8 mouse cellular contexts compared by ENCODE assay signal in the genomic region with DNA sequence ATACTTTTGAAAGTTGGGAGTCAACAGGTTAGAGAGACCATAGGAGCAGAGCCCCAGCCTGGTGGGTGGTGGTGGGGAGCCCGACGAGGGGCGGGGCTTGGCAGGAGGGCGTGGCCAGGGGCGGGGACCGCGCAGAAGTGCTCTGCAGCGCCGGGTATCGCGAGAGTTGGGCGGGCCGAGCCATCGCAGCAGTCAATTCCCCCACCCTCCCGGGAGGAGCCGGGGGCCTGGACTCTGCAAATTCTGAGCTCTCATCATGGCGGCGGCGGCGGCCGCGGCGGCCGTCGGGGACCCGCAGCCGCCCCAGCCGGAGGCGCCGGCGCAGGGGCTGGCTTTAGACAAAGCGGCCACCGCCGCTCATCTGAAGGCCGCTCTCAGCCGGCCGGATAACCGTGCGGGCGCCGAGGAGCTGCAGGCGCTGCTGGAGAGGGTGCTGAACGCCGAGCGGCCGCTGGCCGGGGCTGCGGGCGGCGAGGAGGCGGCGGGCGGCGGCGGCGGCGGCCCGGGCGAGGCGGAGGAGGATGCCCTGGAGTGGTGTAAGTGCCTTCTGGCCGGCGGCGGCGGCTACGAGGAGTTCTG. TPM values are rescaled to one million over a fixed set of nuclear protein-coding genes. Genes with fewer than 3 reads are reported as not detected.
DNase-seq lines count a peak whose midpoint lies in the region; ATAC-seq lines count a peak whose summit lies in the region.

Ubr3 (plus strand) TSS at position 208 of the 579 bp plus-strand sequence.

- H3K9me3 ChIP-seq in lung, embryonic 16.5 days (ENCODE audit: control insufficient read depth, low read length): no peaks in the 10 kb centered on the region

- peak within 1 kb of the TSS; percentile 99 for H3K4me3 ChIP-seq in lung, embryonic 16.5 days (ENCODE audit: low read length)

- ATAC-seq in hematopoietic stem cell, adult 5-6 weeks (replicated peaks in 1 of 2; ENCODE audit: insufficient read depth in 1 of 2, low FRiP score in 2 of 2, low TSS enrichment in 1 of 2, low read depth in 1 of 2, poor library complexity in 2 of 2, severe bottlenecking in 2 of 2): peak; percentile 97 to 98
- peak; percentile 99 for ATAC-seq in lung, embryonic 16.5 days (ENCODE audit: low read depth)

- H3K4me2 ChIP-seq in lung, embryonic 16.5 days (ENCODE audit: low read depth, low read length): peak within 1 kb of the TSS; percentile 81

- peak within 1 kb of the TSS; percentile 89 for H3K27ac ChIP-seq in lung, embryonic 16.5 days (ENCODE audit: low read length)

- no peaks in the 10 kb centered on the region for H3K36me3 ChIP-seq in lung, embryonic 16.5 days (ENCODE audit: control insufficient read depth, insufficient read depth, low read length)

- under 1% methylated on average over 36 of the region's 65 CpGs for WGBS in lung, embryonic 16.5 days

- peaks cover 5% of the 10 kb centered on the region for H3K4me1 ChIP-seq in lung, embryonic 16.5 days (replicated peaks; ENCODE audit: control insufficient read depth, insufficient read depth, low read length)

- no peaks in the 10 kb centered on the region for H3K27me3 ChIP-seq in lung, embryonic 16.5 days (ENCODE audit: control insufficient read depth, insufficient read depth, low read depth, low read length)

- H3K9ac ChIP-seq in lung, embryonic 16.5 days (ENCODE audit: low read length): peak within 1 kb of the TSS; percentile 99

- peak; percentile 73 for DNase-seq in MEL-GATA-1-ER (ENCODE audit: extremely low read depth, low read depth)
- DNase-seq in cerebellum, adult 8-10 months: peak; percentile 95
- DNase-seq in forelimb bud, embryonic 11.5 days (ENCODE audit: low read depth, low spot score): peak; percentile 95
- DNase-seq in layer of hippocampus, adult 9-10 months (ENCODE audit: low spot score): peak; percentile 85
- DNase-seq in ovary, postnatal 10 days (ENCODE audit: low spot score): peak; percentile 91
- peak; percentile 97 to 100 for DNase-seq in thymus, postnatal 10 days (ENCODE audit: low spot score in 2 of 2)

RNA-seq across cellular contexts. Expression of gene Ubr3, which starts in this region (rescaled TPM):
- 55.3 and 62.1 TPM in 2 replicates for total RNA-seq in hematopoietic stem cell, adult 5-6 weeks (2017)
- polyA plus RNA-seq in lung, embryonic 16.5 days (2015; fragmentation: Nextera tagmentation; extraction: Ambion mirVana): 10.4 and 12.7 TPM in 2 replicates

Comparison
In these comparisons a context has a peak if more than half of its experiments do, and no peak if none do; other contexts are left out.
1. Peak in every context shown above with its lines: DNase-seq, ATAC-seq, H3K4me3 ChIP-seq and H3K27ac ChIP-seq.